Mouse (Mus musculus): ENCODE measurements at regions not wholly inside any gene's neighbourhood (a gene's known extent, or its start where the extent isn't known, plus 50 kb on each side); places are given as distances from the start of the nearest gene placed in this dataset.
"Not testable (repeated sequence)": the region's sequence is repeated elsewhere in the genome, so short reads cannot be mapped to it uniquely, and the experiment has no call there.

GRCm38 (mm10) chr7:113037825-113038613 is 84.3 kb downstream of the Rassf10 start:
- 85% methylated on average over 12 of the region's 12 CpGs for WGBS

GRCm38 (mm10) chr7:113038906-113039671 is 85.3 kb downstream of the Rassf10 start:
- no peaks in the 10 kb centered on the region for H3K36me3 ChIP-seq (ENCODE audit: control insufficient read depth, insufficient read depth, low read length)
- no peak overlapping the region for H3K4me2 ChIP-seq (ENCODE audit: low read length)
- no peaks in the 10 kb centered on the region for H3K27me3 ChIP-seq (replicated peaks; ENCODE audit: control insufficient read depth, insufficient read depth, low read length)
- WGBS, result 64% methylated on average over 3 of the region's 3 CpGs
- H3K9ac ChIP-seq (ENCODE audit: low read depth, low read length), result no peak overlapping the region
- no peak for ATAC-seq
- no peaks in the 10 kb centered on the region for H3K9me3 ChIP-seq (ENCODE audit: control insufficient read depth, low read length)
- no peak overlapping the region for H3K4me3 ChIP-seq (ENCODE audit: low read length)
- H3K4me1 ChIP-seq (ENCODE audit: control insufficient read depth, insufficient read depth, low read depth, low read length), result no peaks in the 10 kb centered on the region
- no peak overlapping the region for H3K27ac ChIP-seq (ENCODE audit: low read depth, low read length)

More at GRCm38 (mm10) chr7:113037825-113038613, 84.3 kb downstream of the Rassf10 start:
- Histone ChIP-seq H3K4me1 (ENCODE audit: control insufficient read depth, insufficient read depth, low read depth, low read length) (no peaks in the 10 kb centered on the region), H3K4me3 (ENCODE audit: low read length) (no peak overlapping the region), H3K27ac (ENCODE audit: low read depth, low read length) (no peak overlapping the region), H3K9me3 (ENCODE audit: control insufficient read depth, low read length) (no peaks in the 10 kb centered on the region), H3K36me3 (ENCODE audit: control insufficient read depth, insufficient read depth, low read length) (no peaks in the 10 kb centered on the region), H3K9ac (ENCODE audit: low read depth, low read length) (no peak overlapping the region), H3K4me2 (ENCODE audit: low read length) (no peak overlapping the region), H3K27me3 (replicated peaks; ENCODE audit: control insufficient read depth, insufficient read depth, low read length) (no peaks in the 10 kb centered on the region)
- ATAC-seq, result no peak

GRCm38 (mm10) chr7:113045613-113046159 is 91.9 kb downstream of the Rassf10 start:
- H3K36me3 ChIP-seq (ENCODE audit: control insufficient read depth, insufficient read depth, low read length); ATAC-seq; H3K9ac ChIP-seq (ENCODE audit: low read depth, low read length); H3K9me3 ChIP-seq (ENCODE audit: control insufficient read depth, low read length); H3K4me2 ChIP-seq (ENCODE audit: low read length); H3K27ac ChIP-seq (ENCODE audit: low read depth, low read length); H3K27me3 ChIP-seq (replicated peaks; ENCODE audit: control insufficient read depth, insufficient read depth, low read length); H3K4me3 ChIP-seq (ENCODE audit: low read length); H3K4me1 ChIP-seq (ENCODE audit: control insufficient read depth, insufficient read depth, low read depth, low read length): not testable (repeated sequence)
- WGBS, result 80% methylated on average over 7 of the region's 8 CpGs

- no peaks in the 10 kb centered on the region for H3K4me1 ChIP-seq (ENCODE audit: control insufficient read depth, insufficient read depth, low read depth, low read length)
- no peak overlapping the region for H3K9ac ChIP-seq (ENCODE audit: low read depth, low read length)
- H3K36me3 ChIP-seq (ENCODE audit: control insufficient read depth, insufficient read depth, low read length), result no peaks in the 10 kb centered on the region
- no peaks in the 10 kb centered on the region for H3K9me3 ChIP-seq (ENCODE audit: control insufficient read depth, low read length)
- 92% methylated on average over 4 of the region's 4 CpGs for WGBS
- no peak overlapping the region for H3K4me2 ChIP-seq (ENCODE audit: low read length)
- no peak overlapping the region for H3K4me3 ChIP-seq (ENCODE audit: low read length)
- no peak overlapping the region for H3K27ac ChIP-seq (ENCODE audit: low read depth, low read length)
- no peaks in the 10 kb centered on the region for H3K27me3 ChIP-seq (replicated peaks; ENCODE audit: control insufficient read depth, insufficient read depth, low read length)
- ATAC-seq, result no peak
Observed at GRCm38 (mm10) chr7:113046406-113046805, 92.6 kb downstream of the Rassf10 start.

- Histone ChIP-seq H3K9ac (ENCODE audit: low read depth, low read length) (no peak overlapping the region), H3K9me3 (ENCODE audit: control insufficient read depth, low read length) (no peaks in the 10 kb centered on the region), H3K4me1 (ENCODE audit: control insufficient read depth, insufficient read depth, low read depth, low read length) (no peaks in the 10 kb centered on the region), H3K4me3 (ENCODE audit: low read length) (no peak overlapping the region), H3K36me3 (ENCODE audit: control insufficient read depth, insufficient read depth, low read length) (no peaks in the 10 kb centered on the region), H3K27ac (ENCODE audit: low read depth, low read length) (no peak overlapping the region), H3K4me2 (ENCODE audit: low read length) (no peak overlapping the region), H3K27me3 (replicated peaks; ENCODE audit: control insufficient read depth, insufficient read depth, low read length) (no peaks in the 10 kb centered on the region)
- no peak for ATAC-seq
- 75% methylated on average over 3 of the region's 3 CpGs for WGBS
Observed at GRCm38 (mm10) chr7:113047583-113047982, 93.8 kb downstream of the Rassf10 start.

GRCm38 (mm10) chr7:113048097-113048795 is 94.5 kb downstream of the Rassf10 start:
- 40% methylated on average over 4 of the region's 4 CpGs for WGBS
- H3K4me2 ChIP-seq (ENCODE audit: low read length), result no peak overlapping the region
- H3K27ac ChIP-seq (ENCODE audit: low read depth, low read length), result peak overlapping the region; percentile 9; the same call in 1 of the 2 replicates
- H3K9ac ChIP-seq (ENCODE audit: low read depth, low read length), result no peak overlapping the region
- no peaks in the 10 kb centered on the region for H3K9me3 ChIP-seq (ENCODE audit: control insufficient read depth, low read length)
- no peaks in the 10 kb centered on the region for H3K27me3 ChIP-seq (replicated peaks; ENCODE audit: control insufficient read depth, insufficient read depth, low read length)
- no peak overlapping the region for H3K4me3 ChIP-seq (ENCODE audit: low read length)
- no peaks in the 10 kb centered on the region for H3K4me1 ChIP-seq (ENCODE audit: control insufficient read depth, insufficient read depth, low read depth, low read length)
- H3K36me3 ChIP-seq (ENCODE audit: control insufficient read depth, insufficient read depth, low read length), result no peaks in the 10 kb centered on the region
- ATAC-seq, result peak; percentile 90

- no peak for ATAC-seq
- WGBS, result 89% methylated on average over 5 of the region's 5 CpGs
- H3K4me3 ChIP-seq (ENCODE audit: low read length), result no peak overlapping the region
- no peaks in the 10 kb centered on the region for H3K9me3 ChIP-seq (ENCODE audit: control insufficient read depth, low read length)
- no peak overlapping the region for H3K9ac ChIP-seq (ENCODE audit: low read depth, low read length)
- H3K4me1 ChIP-seq (ENCODE audit: control insufficient read depth, insufficient read depth, low read depth, low read length), result no peaks in the 10 kb centered on the region
- no peak overlapping the region for H3K4me2 ChIP-seq (ENCODE audit: low read length)
- no peak overlapping the region for H3K27ac ChIP-seq (ENCODE audit: low read depth, low read length)
- H3K36me3 ChIP-seq (ENCODE audit: control insufficient read depth, insufficient read depth, low read length), result no peaks in the 10 kb centered on the region
- no peaks in the 10 kb centered on the region for H3K27me3 ChIP-seq (replicated peaks; ENCODE audit: control insufficient read depth, insufficient read depth, low read length)
Observed at GRCm38 (mm10) chr7:113049440-113049839, 95.7 kb downstream of the Rassf10 start.

GRCm38 (mm10) chr7:113052952-113053351 is 99.2 kb downstream of the Rassf10 start:
- no peak overlapping the region for H3K4me3 ChIP-seq (ENCODE audit: low read length)
- no peaks in the 10 kb centered on the region for H3K4me1 ChIP-seq (ENCODE audit: control insufficient read depth, insufficient read depth, low read depth, low read length)
- 39% methylated on average over 1 of the region's 1 CpGs for WGBS
- no peaks in the 10 kb centered on the region for H3K36me3 ChIP-seq (ENCODE audit: control insufficient read depth, insufficient read depth, low read length)
- no peak overlapping the region for H3K9ac ChIP-seq (ENCODE audit: low read depth, low read length)
- H3K4me2 ChIP-seq (ENCODE audit: low read length), result no peak overlapping the region
- H3K27me3 ChIP-seq (replicated peaks; ENCODE audit: control insufficient read depth, insufficient read depth, low read length), result no peaks in the 10 kb centered on the region
- no peaks in the 10 kb centered on the region for H3K9me3 ChIP-seq (ENCODE audit: control insufficient read depth, low read length)
- peak; percentile 84 for ATAC-seq
- H3K27ac ChIP-seq (ENCODE audit: low read depth, low read length), result no peak overlapping the region

GRCm38 (mm10) chr7:113056421-113056820 is 102.7 kb downstream of the Rassf10 start:
- Histone ChIP-seq H3K9ac (ENCODE audit: low read depth, low read length) (no peak overlapping the region), H3K4me3 (ENCODE audit: low read length) (no peak overlapping the region), H3K4me2 (ENCODE audit: low read length) (no peak overlapping the region), H3K27ac (ENCODE audit: low read depth, low read length) (no peak overlapping the region), H3K9me3 (ENCODE audit: control insufficient read depth, low read length) (no peaks in the 10 kb centered on the region), H3K36me3 (ENCODE audit: control insufficient read depth, insufficient read depth, low read length) (no peaks in the 10 kb centered on the region), H3K27me3 (replicated peaks; ENCODE audit: control insufficient read depth, insufficient read depth, low read length) (no peaks in the 10 kb centered on the region), H3K4me1 (ENCODE audit: control insufficient read depth, insufficient read depth, low read depth, low read length) (no peaks in the 10 kb centered on the region)
- ATAC-seq, result no peak
- WGBS, result 89% methylated on average over 2 of the region's 2 CpGs

All from hindbrain, embryonic 16.5 days (tissue).